Mouse (Mus musculus) neural tube, embryonic 12.5 days (tissue): ENCODE measurements around the gene Gm21800. TPM values are rescaled to one million over a fixed set of nuclear protein-coding genes. Genes with fewer than 3 reads are reported as not detected.
"Not testable (repeated sequence)": the region's sequence is repeated elsewhere in the genome, so short reads cannot be mapped to it uniquely, and the experiment has no call there.

Source experiments
- ATAC-seq: fragments of 200-750 bp; cut with Nextera tagmentation; 2 replicates; pipeline ENCODE4 v1.8.0; 2017; ENCODE audit warnings: low read depth, mild to moderate bottlenecking, moderate TSS enrichment, moderate library complexity; ENCODE audit not compliant: low FRiP score
- H3K27ac ChIP-seq: fragments of 300-500 bp; sonication (generic); 2 replicates; pipeline ENCODE4 v1.5.1; 2016
- H3K27me3 ChIP-seq: fragments of 300-500 bp; sonication (generic); replicated peaks from 2 replicates; pipeline ENCODE4 v1.6.1; 2016; ENCODE audit warnings: mild to moderate bottlenecking
- H3K36me3 ChIP-seq: fragments of 300-500 bp; sonication (generic); 2 replicates; pipeline ENCODE4 v1.6.1; 2016; ENCODE audit warnings: mild to moderate bottlenecking
- H3K4me1 ChIP-seq: fragments of 300-500 bp; sonication (generic); 2 replicates; pipeline ENCODE4 v1.6.1; 2016
- H3K4me2 ChIP-seq: fragments of 300-500 bp; sonication (generic); replicated peaks from 2 replicates; pipeline ENCODE4 v1.6.1; 2016; ENCODE audit warnings: mild to moderate bottlenecking
- H3K4me3 ChIP-seq: fragments of 300-500 bp; sonication (generic); 2 replicates; pipeline ENCODE4 v1.5.1; 2016
- H3K9ac ChIP-seq: fragments of 300-500 bp; sonication (generic); 2 replicates; pipeline ENCODE4 v1.6.1; 2016; ENCODE audit warnings: mild to moderate bottlenecking
- H3K9me3 ChIP-seq: fragments of 300-500 bp; sonication (generic); 2 replicates; pipeline ENCODE4 v1.6.1; 2016; ENCODE audit warnings: mild to moderate bottlenecking
- WGBS: fragments of 180-500 bp; shearing (Covaris S2); methylation state at CpG from one replicate; pipeline ENCODE4 v1.1.7; 2016; 5-methylcytosine and 5-hydroxymethylcytosine counted together
- polyA plus RNA-seq: library from polyadenylated mRNA; unstranded; fragments of >200 nt; fragmentation: Nextera tagmentation; extraction: Ambion mirVana; gene quantifications from 2 replicates; pipeline ENCODE4 v1.2.1, GENCODE M21; 2016

The Gm21800 gene
- not detected in 2 replicates for polyA plus RNA-seq

DNA sequence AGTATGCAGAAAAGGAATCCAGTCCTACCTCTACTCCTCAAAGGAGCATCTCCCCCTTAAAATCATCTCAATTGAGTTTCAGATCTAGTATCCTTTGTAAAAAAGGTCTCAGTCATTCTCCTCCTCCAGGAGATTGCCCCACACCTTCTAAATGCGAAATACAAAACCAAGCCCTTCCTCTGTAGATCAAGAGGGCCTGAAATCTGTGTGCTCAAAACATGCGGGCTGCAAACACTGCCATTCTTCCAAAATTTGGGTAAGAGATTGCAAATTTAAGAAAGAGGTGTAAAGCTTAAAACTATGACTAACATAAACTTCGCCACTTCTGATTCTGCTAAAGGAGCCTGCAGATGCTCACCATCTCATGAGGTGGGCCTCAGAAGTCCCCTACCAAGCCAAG is at the start of gene Gm21800:
Gene Gm21800, plus strand, starts transcription at position 301 of the 400 bp plus-strand sequence.
- 60% methylated on average over 1 of the region's 3 CpGs for WGBS
- H3K9ac ChIP-seq, H3K27me3 ChIP-seq, H3K9me3 ChIP-seq, H3K4me3 ChIP-seq, H3K4me2 ChIP-seq, H3K27ac ChIP-seq, H3K4me1 ChIP-seq, H3K36me3 ChIP-seq, ATAC-seq: not testable (repeated sequence)
